Mouse (Mus musculus) lung, postnatal 4 days (tissue): ENCODE data around the gene Fndc5.

ENCODE experiments used
- DNase-seq, 2 experiments: peaks; one replicate each; pipeline ENCODE4 v3.0.0; 2021

The Fndc5 gene

DNA sequence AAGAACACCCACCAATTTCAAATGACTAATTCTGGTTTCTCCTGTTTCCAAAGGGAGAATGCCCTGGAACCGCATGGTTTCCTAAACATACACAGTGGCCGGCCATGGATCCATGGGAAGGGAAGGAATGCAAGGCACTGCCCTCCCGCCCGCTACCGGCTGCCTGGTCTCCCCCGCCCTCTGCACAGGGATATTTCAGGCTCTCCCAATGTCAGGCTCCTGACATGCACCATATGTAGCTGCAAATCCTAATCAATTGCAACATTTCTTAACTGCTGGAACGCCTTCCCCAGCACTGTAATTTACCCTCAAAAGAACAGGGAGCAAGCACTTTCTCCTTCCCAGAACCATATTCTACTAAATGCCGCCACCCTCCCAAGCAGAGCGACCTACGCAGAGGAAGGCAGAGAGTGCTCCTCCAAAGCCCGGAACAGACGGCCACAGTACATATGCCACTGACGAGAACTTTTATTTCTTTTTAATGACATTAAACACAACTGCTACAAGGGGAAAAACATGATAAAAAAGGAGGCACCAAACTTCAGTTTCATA is 10.8 kb downstream of the Fndc5 start:
- DNase-seq: peak; percentile 31 to 76

- no peak for DNase-seq
These were observed 12.5 kb downstream of the Fndc5 start for GRCm38 (mm10) chr4:129149321-129149720.

GRCm38 (mm10) chr4:129151276-129151811 is 14.5 kb downstream of the Fndc5 start:
- DNase-seq: no peak

- no peak for DNase-seq
These were observed 20.7 kb downstream of the Fndc5 start for GRCm38 (mm10) chr4:129157541-129157940.

DNA sequence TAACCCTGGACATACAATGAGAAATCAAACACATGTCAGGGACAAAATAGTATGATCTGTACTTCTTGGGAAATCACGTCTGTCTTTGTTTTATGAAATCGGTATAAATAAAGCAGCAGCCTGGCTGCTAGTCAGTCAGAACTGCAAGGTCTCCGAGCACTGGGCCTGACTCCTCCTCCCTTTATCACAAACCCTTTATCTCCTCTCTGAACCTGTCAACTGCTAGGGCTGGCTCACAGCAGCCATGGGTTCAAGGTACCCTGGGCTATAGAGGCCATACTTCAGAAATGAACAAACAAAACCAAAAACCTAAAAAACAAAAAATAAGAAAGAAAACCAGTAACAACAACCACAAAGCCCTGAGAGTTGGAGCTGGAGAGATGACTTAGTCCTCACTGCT is 21.8 kb downstream of the Fndc5 start:
- DNase-seq: no peak

- no peak for DNase-seq
These were observed 24.3 kb downstream of the Fndc5 start for GRCm38 (mm10) chr4:129161076-129161475.

DNA sequence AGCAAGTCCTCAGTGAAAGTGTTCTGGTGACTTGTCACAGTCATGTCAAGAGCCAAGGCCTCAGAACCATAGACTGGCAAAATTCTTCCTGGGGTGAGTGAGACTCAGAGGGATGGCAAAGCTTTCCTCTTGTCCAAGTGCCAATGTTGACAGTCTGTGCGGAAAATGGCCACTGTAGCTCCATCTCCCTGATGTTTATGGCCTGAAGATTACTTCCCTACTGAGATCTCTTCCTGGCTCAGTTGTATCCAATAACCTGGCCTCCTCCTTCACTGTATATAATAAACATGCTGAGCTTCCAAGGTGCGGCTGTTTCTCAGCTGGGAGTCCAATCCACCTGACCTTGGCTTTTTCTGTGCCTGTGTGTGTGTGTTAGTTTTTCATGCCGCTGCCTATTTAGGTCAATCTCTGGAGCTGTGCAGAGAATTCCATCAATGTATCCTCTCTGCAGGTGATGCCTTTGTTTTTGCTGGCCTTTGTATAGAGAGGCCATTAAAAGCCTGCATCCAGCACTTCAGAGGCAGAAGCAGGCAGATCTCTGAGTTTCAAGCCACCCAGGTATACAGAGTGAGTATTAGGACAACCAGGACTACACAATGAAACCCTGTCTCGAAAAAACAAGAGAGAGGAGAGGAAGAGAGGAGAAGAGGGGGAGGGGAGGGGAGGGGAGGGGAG is 24.9 kb downstream of the Fndc5 start:
- DNase-seq: no peak

DNA sequence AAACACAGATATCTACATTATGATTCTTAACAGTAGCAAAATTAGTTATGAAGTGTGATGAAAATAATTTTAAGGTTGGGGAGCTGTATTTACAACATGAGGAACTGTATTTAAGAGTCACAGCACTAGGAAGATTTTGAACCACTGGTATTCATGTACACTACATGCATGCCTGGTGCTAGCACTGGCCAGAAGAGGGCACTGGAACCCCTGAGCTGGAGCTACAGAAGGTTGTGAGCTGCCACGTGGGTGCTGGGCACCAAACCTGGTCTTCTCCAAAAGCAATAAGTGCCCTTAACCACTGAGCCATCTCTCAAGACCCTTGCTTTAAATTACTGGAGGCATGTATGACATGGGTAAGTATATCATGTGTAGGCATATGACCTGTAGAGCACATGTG is 35.7 kb downstream of the Fndc5 start:
- DNase-seq: no peak

- DNase-seq: no peak
These were observed 42.8 kb downstream of the Fndc5 start for GRCm38 (mm10) chr4:129179560-129179959.

DNA sequence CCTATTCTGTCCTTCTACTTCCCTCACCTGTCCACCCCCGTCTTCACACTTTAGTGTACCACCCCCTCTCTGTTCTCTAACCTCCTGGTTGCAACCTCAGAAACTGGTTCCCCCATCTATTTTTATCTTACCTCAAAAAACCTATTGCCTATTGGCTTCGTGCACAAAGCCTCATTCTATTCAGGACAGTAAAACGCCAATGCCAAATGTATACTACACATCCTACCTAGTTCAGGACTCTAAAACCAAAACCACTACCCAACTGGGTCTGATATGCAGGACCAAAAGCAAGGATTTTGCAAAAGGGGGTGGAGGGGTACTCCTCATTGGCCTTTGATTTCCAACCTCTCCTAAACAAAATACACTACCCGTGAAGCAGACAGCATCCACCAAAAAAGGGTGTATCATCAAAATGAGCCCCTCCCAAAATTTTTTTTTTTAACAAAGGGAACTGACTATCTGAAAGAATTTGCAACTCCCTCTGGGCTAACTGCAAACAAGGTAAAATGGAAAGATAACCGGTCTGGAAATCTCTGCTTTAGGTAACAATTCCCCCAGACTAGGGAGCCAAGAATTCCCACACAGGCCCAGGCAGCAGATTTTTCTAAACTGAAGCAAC is 51.4 kb downstream of the Fndc5 start:
- no peak for DNase-seq

DNA sequence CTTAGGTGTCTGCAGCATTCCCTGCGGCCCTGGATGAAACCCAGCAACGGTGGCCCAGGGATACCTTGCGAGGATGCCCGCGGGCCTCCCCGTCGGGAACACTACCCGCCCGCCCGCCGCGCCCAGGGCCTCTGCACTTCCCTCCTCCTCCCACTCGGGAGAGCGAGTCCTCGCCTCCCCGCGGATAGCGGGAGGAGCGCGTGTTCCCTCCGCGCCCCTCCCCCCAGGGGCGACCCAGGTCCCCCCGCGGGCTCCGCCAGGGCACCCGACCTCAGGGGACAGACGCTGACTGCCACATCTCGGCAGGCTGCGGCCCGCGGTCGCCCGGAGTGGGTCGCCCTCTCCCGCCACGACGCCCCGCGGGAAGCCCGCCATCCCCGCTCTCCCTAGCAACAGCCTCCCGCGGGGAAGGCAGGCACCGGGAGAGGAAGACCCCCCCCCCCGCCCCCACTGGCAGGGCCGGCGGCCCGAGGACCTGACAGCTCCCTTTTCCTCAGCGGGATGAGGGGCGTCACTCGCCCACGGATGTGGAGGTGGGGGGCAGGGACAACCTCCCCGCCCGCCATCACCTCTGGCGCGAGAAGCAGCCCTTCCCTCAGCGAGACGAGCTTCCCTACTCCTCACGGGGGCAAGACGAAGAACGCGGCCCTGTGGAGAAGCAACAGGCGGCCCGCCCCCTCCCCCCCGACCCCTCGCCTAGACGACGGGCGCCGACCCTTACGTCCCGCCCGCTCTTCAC is 52.2 kb downstream of the Fndc5 start:
- DNase-seq: peak; percentile 63 to 71

DNA sequence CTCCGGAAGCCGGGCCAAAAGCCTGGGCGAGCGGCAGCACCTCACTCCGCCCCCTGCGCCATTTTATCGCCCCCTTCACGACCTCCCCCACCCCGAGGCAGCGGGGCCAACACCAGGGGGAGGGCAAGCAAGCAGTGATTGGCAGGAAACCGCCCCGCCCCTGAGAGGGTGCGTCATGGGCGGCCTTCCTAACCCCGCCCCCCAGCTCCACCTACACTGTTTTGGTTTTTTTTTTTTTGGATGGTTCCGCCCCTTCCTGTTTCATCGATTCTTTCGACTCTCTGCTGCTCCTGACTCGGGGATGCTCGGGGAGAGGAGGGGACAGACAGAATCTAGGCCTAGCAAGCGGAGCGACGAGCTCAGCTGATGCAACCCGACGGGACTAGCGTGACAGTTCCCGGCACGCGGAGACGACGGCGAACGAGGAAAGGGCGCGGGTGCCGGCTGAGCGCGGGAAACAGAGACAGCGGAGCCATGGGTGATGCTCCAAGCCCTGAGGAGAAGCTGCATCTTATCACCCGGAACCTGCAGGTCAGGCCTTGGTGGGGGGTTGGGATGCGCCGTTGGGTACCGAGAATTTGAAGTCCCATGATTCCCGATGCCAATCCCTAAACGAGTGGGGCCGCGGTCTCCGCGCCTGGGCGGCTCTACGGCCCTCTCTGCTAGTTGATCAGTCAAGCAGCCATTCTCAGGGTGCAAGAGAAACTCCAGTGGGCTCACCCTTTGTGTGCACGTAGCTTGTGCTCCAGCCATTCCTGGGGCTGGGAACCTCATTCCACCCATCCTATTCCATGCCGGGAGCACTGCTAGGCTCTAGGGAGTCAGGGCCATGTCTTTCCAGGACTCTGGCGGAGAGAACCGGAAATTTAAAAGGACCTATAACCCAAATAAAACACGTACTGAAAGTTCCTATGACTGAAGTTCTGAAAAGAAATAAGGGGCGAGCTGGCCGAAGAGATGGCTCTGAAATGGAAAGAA is 53.0 kb downstream of the Fndc5 start, which contains the start of the genes S100pbp and Yars:
Gene S100pbp, minus strand, starts transcription at position 186 of the 978 bp plus-strand sequence.
Gene Yars, plus strand, starts transcription at position 219 of the 978 bp plus-strand sequence.
- DNase-seq: peak; percentile 98

DNA sequence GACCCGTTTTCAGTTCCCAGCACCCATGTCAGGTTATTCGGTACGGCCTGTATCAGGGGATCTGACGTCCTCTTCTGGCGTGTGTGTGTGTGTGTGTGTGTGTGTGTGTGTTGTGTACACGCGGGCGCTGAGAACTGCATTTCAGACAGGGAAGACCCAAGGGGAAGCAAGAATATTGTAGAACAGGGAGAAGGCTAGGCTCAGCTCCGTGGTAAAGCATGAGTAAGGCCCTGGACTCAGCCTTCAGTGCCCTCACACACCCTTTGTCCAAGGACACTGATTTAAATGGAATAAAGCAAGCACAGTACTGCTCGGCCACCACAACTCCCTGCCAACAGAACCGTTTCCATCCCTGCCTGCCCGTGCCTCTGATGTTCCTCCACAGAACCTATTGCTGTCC is 53.7 kb downstream of the Fndc5 start:
- no peak for DNase-seq

DNA sequence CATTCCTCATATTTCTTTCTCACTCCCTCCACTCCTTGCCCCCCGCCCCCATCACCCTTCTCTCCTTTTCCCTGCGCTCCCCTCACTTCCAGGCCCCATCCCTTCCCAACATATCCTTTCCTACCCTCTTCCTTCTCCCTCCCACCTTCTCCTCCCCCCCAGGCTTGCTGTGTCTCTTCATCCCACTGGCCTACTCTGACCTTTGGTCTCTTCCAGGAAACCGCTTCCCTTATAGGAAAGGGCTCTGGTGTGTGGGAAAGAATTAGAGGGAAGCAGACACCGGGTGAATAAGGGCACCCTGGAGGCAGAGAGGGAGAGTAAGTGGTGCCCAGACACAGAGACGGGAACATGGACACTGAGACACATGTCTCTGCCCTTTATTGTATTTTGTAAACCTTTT is 54.9 kb downstream of the Fndc5 start:
- no peak for DNase-seq
